Mouse (Mus musculus) liver, postnatal 0 days (tissue): Measurements from ENCODE around the gene Lenep.

Experiments
- CTCF ChIP-seq: sonication (generic); IDR thresholded peaks from 2 replicates; pipeline ENCODE4 v1.5.1; 2016; ENCODE audit warnings: antibody characterized with exemption, low read depth
- EP300 ChIP-seq: IDR thresholded peaks from 2 replicates; pipeline ENCODE4 v1.6.1; 2016; ENCODE audit warnings: antibody characterized with exemption, low read depth, mild to moderate bottlenecking

GRCm38 (mm10) chr3:89379388-89380131 lies 23.0 kb downstream of the Lenep start:
- TF ChIP-seq EP300 = no peak
- no peak for TF ChIP-seq CTCF
